Mouse (Mus musculus) 3134 (cell line): ENCODE data around the gene Bcl2l1.

ENCODE experiments used
- DNase-seq: peaks from one replicate; pipeline ENCODE4 v3.0.0-alpha.2; 2011; ENCODE audit warnings: low spot score; ENCODE audit not compliant: insufficient read length; ENCODE audit errors: extremely low read depth

Bcl2l1 gene

DNA sequence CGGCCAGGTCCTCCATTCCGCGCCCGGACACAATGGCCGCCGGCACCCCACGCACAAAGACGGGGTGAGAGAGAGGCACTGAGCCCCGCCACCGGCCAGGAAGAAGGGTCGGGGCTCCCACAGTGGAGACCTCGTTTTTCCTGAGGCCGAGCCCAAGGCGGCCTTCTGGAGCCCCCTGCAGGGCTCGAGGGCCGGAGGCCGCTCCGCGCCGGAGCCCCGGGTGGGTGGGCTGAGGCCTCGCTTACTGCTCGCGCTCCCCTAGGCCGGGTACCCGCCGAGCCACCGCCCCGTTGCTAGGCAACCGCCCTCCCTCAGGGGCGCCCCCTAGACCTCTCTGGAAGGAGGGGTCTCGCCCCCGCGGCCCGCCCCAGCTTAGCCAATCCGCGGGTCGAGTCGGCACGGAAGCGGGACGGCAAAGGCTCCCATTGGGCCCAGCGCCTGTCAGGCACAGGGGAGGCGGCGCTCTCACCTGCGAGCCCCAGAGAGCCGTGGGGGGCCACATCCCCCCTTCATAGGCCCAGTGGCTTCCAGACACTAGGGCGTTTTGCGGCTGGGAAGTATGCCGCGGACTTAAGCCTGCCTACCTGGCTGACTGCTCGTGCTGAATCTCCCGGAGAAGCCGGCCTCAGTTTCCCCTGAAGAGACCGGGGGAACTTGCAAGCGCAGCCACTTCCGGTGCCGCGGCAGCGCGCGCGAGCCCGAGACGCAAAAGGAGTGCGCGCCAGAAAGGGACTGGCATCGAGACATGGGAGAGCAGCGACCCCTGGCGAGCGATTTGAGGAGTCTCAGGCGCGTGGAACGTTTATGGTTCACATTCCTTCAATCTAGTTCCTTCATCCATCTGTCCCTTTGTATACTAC lies at the start of gene Bcl2l1:
Bcl2l1 (minus strand) TSS at position 710 of the 860 bp plus-strand sequence.
- DNase-seq = peak; percentile 99

DNA sequence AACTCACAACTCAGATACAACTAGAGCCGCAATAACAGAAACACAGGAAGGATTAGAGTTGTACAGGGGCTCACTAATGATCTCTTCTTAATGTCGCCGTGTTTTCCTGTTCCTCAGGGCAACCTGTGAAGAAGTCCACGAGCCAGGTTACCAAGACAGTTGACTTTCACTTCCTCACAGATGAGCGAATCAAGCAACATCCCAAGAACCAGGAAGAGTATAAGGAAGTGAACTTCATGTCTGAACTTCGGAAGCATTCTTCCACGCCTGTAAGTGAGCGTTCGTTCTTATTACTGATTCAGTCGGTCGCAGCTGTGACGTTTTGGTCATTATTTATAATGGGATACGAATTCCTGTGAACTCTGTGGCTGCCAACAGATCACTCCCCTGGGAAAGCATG lies 49.4 kb upstream of the Bcl2l1 start:
- DNase-seq = no peak

DNA sequence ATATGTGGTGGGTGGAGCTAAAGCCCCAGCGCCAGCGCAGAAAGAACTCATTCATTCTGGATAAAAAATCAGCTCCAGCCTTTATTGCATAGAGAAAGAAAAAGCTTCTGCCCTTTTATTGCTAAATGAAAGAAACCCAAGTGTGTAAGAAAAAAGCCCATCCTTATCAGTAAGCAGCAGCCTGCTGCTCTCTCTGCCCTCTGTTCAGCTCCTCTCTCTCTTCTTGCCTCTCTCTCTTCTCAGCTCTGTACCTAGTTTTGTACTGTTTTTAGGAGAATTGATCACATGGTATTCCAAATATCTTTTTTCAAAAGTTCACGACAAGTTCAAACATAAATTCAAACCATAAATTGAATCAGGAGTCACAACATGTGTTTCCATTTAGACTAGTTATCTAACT lies 46.7 kb upstream of the Bcl2l1 start:
- no peak for DNase-seq

DNA sequence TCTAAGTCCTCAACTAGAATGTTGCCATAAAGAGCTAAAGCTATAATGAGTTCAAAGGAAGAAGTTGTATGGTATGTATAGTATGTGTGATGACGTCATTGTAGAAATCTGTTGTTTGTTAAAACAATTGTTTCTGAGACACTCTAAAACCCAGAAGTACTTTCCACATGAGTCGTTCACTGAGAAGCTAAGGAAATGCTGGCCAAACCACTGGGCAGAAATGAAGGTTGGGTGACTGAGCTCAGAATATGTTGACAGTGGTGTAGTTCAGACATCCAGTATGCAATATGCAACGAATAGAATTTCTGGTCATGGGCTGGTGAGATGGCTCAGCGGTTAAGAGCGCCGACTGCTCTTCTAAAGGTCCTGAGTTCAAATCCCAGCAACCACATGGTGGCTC lies 31.8 kb upstream of the Bcl2l1 start:
- DNase-seq = peak; percentile 50

DNA sequence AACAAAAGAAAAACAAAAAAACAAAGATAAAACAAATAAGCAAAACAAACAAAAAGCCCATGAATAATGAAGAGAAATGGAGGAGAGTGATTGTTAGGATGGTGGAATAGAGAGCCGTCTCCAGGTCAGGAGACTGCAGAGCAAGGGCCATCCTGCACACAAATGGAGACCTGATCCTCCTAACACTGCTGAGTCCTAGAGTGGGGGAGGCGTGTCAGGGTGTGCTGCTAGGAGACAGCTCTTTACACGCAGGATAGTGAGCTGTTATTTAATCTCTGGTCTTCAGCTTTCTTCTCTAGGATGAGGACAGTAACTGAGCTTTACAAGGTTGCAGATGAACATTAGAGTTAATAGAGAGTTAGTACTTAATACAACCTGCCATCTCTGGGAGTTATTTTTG lies 31.1 kb upstream of the Bcl2l1 start:
- no peak for DNase-seq

DNA sequence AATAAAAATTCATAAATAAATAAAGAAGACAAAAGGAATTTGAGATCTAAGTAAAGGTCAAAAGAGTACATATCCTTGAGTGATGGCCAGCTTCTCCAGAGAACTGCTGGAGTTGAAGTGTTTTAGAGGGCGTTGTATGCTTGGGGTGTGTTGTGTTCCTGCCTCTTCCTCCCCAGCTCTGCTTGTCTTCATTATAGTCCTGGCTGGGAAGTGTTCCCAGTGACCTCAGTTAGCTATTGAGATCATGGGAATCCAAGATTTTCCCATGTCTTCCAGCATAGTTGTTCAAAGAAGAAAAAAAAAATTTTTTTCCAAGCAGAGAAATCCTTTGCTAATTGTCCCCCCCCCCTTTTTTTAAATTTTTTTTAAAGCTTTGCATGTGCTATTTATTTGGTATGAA lies 30.4 kb upstream of the Bcl2l1 start:
- DNase-seq = no peak

DNA sequence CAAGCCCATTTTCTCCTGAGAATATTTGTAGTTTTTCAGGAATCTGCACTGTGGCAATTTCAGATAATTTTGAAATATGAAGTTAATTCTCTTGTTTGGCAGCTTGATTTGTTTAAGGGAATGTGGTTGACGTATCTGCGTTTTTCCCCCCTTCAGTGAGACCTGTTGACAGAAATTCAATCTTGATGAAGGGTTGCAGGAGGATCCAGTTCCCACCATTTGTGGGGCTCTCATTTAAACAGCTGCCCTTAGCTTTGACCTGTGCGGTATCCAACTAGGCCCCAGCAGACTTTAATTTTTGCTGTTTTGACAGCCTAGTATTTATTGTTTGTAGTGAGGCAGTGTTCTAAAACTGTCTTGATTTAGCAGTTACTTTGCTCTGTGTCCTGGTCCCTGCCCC lies 28.0 kb upstream of the Bcl2l1 start:
- no peak for DNase-seq

DNA sequence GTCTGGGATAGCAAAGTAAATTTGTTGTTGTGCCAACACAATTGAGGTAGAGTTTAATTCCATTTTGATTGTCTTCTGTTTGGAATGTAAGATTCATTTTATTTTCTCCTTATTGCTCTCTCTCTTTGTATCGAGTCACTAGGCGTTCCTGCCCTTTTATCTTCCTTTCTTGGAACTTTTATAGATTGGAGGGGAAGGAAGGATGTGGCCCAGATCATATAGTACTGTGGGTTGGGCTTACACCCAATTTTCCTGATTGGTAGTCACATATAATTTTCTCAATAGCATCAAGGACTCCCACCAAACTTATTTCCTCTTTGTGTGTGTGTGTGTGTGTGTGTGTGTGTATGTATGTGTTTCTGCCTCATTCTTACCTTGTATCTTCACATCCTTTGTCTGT lies 16.9 kb upstream of the Bcl2l1 start:
- DNase-seq = no peak

DNA sequence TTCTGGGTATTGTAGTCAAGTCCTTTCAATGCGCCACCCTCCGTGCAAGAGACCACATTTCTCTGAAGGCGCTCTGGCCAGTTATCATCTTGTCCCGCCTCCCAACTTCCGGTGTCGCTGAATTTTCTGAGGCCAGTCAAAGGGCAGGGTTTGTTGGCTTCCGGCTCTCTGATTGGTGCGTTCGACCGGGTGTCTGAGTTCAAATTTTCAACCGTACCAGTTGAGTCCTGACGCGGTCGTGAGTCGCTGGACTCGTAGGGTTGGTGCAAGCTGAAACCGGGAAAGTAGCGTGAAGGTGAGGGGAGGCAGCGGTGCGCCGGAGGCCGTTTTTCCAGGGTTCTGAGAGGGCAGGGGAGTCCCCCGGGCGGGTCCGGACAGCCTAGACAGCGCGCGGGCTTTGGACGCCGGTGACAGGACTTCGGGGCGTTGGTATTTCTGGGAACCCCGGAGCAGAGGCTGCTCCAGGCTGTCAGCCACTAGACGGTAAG lies 16.3 kb upstream of the Bcl2l1 start, which contains the start of gene Tpx2:
Tpx2 (plus strand) TSS at position 150 of the 488 bp plus-strand sequence.
- peak; percentile 93 for DNase-seq

DNA sequence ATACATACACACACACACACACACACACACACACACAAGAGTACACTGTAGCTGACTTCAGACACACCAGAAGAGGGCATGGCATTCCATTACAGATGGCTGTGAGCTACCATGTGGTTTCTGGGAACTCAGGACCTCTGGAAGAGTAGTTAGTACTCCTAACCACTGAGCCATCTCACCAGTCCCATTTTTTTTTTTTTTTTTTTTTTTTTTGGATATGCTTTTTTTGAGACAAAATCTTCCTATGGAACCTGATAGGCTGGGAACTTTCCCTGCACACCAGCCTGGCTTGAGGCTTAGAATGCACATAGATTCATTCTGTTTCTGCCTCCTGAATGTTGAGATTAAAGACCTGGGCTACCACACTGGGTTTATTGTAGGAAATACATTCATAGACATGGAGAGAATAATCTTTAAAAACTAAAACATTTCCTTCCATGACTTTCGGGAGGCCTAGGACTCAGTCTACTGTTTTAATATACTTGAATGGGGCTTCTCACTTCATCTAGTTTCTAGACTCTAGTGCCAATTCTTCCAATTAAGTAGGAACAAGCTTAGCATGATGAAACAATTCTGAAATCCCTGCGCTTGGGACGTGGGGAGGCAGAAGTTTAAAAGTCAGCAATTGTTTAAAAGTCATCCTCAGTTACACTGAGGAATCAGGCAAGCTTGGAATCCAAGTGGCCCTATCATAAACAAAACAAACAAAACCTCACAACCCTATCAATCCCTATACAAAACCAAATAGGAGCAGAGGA lies 15.7 kb upstream of the Bcl2l1 start:
- DNase-seq = no peak

DNA sequence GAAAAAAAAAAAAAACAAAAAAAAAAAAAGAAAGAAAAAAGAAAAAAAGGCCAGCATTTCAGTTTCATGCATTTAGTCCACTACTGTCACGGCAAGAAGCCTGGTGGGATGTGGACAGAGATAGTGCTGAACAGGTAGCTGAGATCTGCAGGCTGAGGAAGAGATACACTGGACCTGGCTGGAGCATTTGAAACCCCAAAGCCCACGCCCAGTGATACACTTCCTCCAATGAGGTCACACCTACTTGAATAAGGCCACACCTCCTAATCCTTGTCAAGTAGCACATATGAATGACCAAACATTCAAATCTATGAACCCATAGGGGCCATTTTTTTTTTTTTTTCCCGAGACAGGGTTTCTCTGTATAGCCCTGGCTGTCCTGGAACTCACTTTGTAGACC lies 11.2 kb upstream of the Bcl2l1 start:
- no peak for DNase-seq

DNA sequence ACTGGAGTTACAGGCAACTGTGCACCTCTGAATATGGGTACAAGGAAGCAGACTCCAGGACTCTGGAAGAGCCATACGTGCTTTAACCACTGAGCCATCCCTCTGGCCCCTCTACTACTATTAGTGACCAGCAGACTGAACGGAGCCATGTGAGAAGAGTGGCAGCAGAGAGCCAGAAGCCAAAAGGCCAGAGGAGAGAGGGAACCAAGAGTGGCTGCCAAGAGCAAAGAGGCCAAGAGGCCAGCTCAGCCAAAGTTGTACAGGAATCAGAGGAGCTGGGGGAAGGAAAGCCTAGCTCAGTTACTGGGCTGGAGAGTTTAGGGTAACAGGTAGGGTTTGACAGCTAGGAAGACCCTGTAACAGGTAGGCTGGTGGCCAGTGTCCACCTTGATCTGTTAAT lies 7.7 kb upstream of the Bcl2l1 start:
- no peak for DNase-seq

DNA sequence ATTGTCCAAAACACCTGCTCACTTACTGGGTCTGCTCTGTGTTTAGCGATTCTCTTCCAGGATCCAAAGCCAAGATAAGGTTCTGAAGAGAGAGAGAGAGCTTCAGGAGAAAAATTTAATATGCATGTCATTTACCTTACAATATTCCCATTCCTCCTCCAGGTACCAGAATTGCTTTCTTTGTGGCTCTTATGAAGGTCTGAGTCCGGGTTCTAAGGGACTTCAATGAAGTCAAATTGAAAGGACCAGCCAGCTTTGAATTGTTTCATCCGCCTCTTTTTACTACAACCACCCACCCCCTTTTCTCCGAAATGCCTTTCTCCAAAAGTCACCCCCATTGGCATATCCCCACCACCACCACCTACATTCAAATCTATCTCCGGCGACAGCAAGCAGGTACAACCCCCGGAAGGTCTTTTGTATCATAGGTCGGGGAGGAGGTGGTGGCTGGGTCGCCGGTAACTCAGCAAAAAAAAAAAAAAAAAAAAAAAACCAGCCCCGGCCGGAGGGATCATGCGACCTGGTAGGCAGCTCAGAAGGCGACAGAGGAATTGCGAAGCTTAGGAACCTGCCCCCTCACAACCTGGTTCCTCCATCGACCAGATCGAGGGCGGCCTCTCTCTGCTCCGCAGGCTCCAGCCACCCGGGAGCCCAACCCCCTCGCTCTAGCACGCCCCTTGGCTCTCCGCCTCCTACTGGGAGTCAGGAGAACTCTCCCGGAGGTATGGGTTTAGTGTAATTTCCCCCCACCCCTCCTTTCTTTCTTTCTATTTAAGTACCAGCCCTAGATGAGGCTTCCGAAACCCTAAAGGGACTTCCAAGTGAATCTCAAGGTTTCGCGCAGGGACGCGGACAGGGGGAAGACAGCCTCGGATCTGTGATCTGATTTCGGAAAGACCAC lies 1.3 kb downstream of the Bcl2l1 start:
- DNase-seq = peak; percentile 92

DNA sequence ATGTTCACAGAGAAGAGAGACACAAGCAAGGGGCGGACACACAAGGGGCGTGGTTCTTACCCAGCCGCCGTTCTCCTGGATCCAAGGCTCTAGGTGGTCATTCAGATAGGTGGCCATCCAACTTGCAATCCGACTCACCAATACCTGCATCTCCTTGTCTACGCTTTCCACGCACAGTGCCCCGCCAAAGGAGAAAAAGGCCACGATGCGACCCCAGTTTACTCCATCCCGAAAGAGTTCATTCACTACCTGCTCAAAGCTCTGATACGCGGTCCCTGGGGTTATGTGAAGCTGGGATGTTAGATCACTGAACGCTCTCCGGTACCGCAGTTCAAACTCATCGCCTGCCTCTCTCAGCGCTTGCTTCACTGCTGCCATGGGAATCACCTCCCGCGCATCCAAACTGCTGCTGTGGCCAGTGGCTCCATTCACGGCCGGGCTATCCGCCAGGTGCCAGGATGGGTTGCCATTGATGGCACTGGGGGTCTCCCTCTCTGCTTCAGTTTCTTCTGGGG lies 2.1 kb downstream of the Bcl2l1 start:
- DNase-seq = peak; percentile 43

DNA sequence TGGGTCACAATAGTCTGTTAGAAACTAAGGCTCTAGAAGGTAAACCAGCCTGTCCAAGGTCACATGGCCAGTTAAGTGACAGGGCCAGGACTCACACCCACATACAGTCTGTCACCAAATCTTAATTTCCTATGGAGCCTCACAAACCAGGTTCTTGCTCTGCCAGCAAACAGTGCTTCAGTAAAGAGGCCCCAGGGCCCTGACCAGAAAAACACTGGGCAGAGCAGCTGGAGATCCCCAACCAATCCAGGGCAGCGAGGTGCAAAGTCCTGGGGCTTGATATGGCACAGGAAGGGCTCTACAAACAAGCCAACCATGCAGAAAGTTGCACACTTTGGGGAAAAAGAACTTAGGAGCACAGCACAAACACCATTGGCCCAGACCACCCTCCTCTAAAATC lies 3.0 kb downstream of the Bcl2l1 start:
- DNase-seq = no peak

DNA sequence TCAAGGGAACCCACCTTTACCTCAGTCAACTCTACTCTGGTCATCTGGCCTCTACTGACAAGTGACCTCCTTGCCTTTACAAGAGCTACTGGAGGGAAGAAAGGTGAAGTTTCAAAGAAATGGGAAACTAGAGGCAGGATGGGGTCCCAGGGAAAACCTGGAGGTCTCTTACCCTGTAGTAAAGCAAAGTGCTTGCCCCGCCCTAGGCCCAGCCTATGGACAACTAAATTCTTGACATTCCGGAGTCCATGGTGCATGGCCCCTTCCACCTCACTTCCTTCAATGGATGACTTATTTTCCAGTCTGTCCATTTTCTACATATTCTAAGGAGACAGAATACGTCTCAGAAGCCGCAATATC lies 3.5 kb downstream of the Bcl2l1 start:
- DNase-seq = no peak

DNA sequence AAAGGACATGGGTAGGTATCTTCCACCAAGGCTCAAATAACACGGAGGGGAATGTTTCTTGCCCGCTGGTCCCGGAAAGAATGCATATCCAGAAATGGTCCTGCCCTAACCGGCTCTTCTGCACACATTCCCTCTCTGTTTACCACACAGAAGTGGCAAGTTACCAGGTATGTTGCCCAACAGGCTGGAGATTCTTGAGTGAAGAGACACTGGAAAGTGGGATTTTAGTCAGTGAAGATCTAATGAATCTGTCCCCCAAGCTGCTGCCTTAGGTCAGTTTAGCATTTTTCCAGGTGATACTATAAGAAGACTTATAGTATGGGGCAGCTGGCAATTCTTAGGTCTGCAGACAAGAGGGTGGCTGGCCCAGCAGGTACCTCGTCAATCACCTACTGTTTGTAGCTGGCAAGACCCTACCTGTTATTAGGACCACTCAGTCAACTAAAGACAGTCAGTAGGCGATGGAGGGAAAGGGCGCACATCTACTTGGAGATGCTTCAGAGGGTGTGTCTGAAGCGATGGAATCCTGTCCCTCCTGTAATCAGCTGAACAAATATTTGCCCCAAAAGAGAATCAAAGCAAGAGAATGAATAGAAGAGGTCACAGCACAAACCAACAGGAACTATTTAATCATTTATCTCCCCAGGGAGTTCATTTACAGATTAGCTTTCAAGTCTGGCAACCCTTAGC lies 4.1 kb downstream of the Bcl2l1 start:
- peak; percentile 43 for DNase-seq

DNA sequence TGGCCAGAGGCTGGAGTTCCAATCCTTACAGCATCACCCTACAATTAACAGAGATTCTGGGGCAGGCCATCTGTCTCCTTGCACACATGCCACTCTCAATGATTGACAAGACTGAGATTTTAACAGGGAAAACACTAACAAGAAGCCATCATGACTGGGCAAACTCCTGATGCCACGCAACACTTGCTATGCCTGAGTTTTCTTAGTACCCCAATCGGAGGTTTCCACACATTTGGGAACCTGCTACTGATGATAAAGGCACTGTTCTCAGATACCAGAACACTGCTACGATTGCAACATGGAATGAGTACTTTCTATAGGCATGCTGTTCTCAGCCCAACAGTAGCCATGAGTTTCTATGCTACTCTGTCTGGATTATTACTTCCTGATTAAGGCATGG lies 5.0 kb downstream of the Bcl2l1 start:
- DNase-seq = no peak

DNA sequence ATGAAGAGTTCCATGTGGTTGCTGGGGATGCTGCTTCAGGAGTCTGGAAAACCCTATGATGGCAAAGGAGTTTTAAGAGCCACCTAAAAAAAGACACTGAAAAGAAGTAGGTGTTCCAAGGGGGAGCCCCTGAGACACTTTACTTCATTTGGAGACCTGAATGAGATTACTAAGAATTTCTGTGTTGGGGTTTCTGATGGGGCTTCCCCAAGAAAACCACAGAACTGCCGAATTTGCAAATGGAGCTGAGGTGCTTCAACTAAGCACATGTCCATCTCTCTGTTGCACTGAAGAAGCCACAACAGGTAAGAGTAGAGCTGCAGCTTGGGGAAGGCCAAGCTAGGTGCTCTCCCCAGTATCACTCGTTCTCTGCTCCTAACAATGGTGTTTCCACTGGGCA lies 5.8 kb downstream of the Bcl2l1 start:
- DNase-seq = no peak

DNA sequence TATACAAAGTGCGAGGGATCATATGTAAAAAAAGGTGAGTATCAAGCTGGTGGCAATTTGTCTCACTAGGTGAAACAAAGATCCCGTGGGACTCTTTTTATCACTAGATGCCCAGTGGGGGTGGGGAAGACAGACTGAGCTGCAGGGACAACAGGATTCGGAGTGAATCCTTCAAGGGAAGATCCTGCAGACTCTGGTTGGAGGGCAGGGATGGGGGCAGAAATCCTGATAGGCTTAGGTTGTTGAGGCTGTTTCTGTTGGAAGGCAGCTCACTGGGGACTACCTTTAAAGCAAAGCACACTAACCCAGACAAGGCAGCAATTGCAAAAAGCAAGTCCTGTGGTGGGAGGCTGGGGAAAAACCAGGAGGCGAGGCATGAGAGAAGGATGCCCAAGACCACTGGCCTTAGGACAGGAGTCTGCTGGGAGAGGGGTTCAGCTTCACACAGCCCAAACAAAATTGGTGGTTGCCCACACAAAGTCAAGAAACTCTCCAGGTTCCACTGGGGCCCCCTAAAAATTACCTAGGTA lies 6.3 kb downstream of the Bcl2l1 start:
- no peak for DNase-seq
